Mouse (Mus musculus) heart, postnatal 14 days (tissue): Measurements from ENCODE around the gene Col11a1. TPM values are rescaled to one million over a fixed set of nuclear protein-coding genes. Genes with fewer than 3 reads are reported as not detected.

Experiments
- DNase-seq, 2 experiments: peaks; one replicate each; pipeline ENCODE4 v3.0.0; 2021 to 2022
- intact Hi-C: fragments of 180-260 bp; cut with DNase I; formaldehyde crosslinking; loops from one replicate; pipeline ENCODE4 v1.15.1; 2025
- long read RNA-seq, 2 experiments: library from polyadenylated mRNA; stranded (forward); transcript quantifications; one replicate each; pipeline ENCODE4 v2.0.0; 2021
- total RNA-seq, 2 experiments: library from RNA; stranded (reverse); gene quantifications; 2 replicates each; pipeline ENCODE4 v1.2.3; 2021

The Col11a1 gene
- total RNA-seq: under 1 TPM; 0.22 to 0.65 TPM
- long read RNA-seq, experiment 1: 0 reads
- long read RNA-seq, experiment 2: 0 reads

- DNase-seq: peak; percentile 34 to 36
- intact Hi-C loops: loop anchor here (5.0 kb wide), 1 partner anchor 378 kb away; no protein-coding TSS in a partner anchor
Observed at GRCm38 (mm10) chr3:114029971-114030635, at the start of gene Col11a1. TSS of gene Col11a1 (plus strand) at chr3:114030540.

GRCm38 (mm10) chr3:113990936-113991335, 39.4 kb upstream of the Col11a1 start:
- DNase-seq: no peak
- intact Hi-C loops: no loop called here

- no peak for DNase-seq
- intact Hi-C loops: loop anchor here (5.0 kb wide), 1 partner anchor 379 kb away; no protein-coding TSS in a partner anchor
Observed at GRCm38 (mm10) chr3:114030886-114031285, 546 bp downstream of the Col11a1 start.

- intact Hi-C loops: loop anchor here (2.0 to 5.0 kb wide), 2 partner anchors 335 to 379 kb away; no protein-coding TSS in a partner anchor
- DNase-seq: no peak
Observed at GRCm38 (mm10) chr3:114031351-114032213, 1.2 kb downstream of the Col11a1 start.

DNA sequence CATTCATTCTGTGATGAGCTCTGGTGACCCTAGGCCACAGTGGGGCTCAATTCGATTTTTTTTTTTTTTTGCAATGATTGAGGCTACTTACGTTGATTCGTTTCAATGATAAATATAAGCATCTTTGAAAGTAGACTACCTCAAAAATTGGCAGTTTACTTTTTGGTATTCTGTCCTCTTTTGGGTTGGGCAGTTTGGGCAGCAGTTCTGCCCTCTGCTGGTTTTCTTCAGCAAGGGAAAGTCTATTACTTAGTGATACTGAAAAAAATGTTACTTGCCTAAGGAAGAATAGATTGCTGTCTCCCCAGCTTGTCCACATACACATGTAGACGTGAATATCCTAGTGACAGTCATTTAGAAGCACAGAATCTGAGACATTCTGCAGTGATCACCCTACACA, 2.0 kb downstream of the Col11a1 start:
- intact Hi-C loops: loop anchor here (2.0 to 5.0 kb wide), 2 partner anchors 336 to 380 kb away; no protein-coding TSS in a partner anchor
- no peak for DNase-seq

- intact Hi-C loops: no loop called here
- no peak for DNase-seq
Observed at GRCm38 (mm10) chr3:114052406-114052805, 22.1 kb downstream of the Col11a1 start.

- DNase-seq: no peak
- intact Hi-C loops: no loop called here
Observed at GRCm38 (mm10) chr3:114053501-114053900, 23.2 kb downstream of the Col11a1 start.

GRCm38 (mm10) chr3:114065123-114065522, 34.8 kb downstream of the Col11a1 start:
- intact Hi-C loops: no loop called here

DNA sequence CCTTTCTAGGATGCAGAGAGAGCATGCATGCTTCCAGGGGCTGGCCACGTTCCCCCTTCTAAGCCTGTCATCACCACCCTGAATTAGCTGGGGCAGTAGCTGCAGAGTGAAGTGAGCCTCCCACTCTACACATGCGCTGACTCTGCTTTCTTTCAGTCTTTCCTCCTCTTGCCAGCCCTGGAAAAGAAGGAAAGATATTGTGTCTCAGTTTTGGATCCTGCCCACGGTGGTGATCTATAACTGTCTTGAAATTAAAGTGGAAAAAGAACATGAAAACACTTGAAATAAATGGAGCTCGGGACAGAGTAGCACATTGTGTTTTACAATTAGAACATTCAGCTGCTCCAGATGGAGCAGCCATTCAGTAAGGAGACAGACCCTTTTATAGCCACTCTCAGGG, 35.2 kb downstream of the Col11a1 start:
- intact Hi-C loops: no loop called here
- no peak for DNase-seq

More at GRCm38 (mm10) chr3:114065123-114065522, 34.8 kb downstream of the Col11a1 start:
- DNase-seq: no peak

GRCm38 (mm10) chr3:114099335-114099734, 69.0 kb downstream of the Col11a1 start:
- no peak for DNase-seq
- intact Hi-C loops: no loop called here

DNA sequence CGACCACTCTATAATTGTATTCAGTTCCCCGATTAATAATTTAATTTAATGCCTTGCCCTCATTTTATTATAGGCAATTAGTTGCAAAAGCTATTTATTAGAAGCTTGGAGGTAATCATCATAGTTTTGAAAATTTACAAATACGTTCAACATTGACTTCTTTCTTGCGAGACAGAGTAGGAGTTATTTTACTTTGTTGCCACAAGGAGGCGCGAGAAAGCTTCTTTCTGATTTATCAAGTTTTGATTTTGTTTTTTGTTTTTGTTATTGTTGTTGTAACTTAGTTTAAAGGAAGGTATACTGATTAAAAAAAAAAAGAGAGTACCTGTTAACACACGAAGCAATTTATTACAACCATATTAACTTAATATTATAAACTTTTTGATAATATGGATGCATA, 76.8 kb downstream of the Col11a1 start:
- intact Hi-C loops: no loop called here
- peak in 1 of 2 experiments; percentile 1 for DNase-seq

DNA sequence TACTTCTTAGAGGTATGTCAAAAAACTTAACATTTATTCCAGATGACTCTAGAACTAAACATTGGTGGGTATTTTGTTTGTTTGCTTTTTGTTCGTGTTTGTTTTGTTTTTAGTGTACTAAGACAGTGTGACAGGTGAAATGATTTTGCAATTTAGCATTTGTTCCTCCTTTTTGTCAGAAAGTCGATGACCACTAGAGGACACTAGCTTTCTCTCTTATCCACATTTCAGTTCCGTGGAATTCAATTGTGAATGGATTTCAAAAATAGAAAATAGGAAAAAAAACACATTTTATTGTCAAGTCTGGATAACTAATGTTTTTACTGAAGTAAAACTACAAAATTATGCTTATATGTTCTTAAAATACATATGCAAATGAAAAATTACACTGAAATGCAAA, 116.8 kb downstream of the Col11a1 start:
- intact Hi-C loops: no loop called here
- DNase-seq: no peak

DNA sequence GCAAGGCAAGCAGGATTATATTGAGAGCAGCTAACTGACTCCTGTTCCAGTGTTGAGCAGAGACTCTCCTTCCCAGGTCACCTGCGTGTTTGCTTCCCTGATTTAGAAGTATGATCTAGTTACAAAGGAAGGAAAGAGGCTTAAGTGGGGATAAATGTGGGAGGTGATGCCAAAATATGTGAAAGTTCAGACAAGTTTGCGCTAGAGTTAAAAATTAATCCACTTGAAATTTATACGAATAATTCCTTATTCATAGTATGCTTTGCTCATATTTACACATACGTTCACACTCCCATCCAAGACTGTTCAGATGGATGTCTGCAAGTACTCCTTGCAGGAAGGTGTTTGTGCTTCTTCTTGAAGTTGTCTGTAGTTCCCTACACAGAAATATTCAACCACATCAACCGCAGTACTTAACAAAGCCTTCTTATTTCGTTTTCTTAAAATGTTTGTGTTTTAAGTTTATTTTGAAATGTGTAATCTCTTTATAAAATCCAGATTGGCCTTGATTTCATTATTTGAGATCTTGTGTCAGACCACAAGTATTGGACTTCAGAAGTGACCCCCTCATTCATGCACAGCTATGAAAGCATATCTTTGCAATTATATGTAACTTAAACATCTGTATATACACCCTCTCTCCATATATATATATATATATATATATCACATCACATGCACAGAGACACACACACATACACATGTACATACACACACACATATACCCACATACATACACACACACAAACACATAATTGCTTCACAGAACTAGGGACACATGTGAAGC, 167.8 kb downstream of the Col11a1 start:
- DNase-seq: no peak
- intact Hi-C loops: no loop called here

- DNase-seq: no peak
- intact Hi-C loops: no loop called here
Observed at GRCm38 (mm10) chr3:114212255-114212654, 181.9 kb downstream of the Col11a1 start.

DNA sequence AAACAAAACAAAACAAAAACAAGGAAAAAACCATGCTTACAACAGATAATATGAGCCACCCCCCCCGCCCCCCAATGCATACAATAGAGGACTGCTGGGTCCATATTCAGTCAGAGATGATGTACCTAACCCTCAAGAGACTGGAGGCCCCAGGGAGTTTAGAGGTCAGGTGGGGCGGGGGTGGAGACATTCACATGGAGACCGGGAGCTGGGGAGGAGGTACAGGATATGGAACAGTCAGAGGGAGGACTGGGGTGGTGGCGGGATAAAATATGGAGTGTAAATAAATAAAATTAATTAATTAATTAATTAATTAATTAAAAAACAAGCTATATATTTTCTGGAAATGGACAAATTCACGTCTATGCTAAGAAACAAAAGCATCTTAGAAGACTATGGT, 185.8 kb downstream of the Col11a1 start:
- intact Hi-C loops: no loop called here
- no peak for DNase-seq

GRCm38 (mm10) chr3:114229501-114229900, 199.2 kb downstream of the Col11a1 start:
- intact Hi-C loops: no loop called here
- peak in 1 of 2 experiments; percentile 12 for DNase-seq
